Mouse (Mus musculus) frontal cortex, adult 2 months (tissue): ENCODE measurements around the gene Dnm1. TPM values are rescaled to one million over a fixed set of nuclear protein-coding genes. Genes with fewer than 3 reads are reported as not detected.

Source experiments
- DNase-seq, 2 experiments: peaks; one replicate each; pipeline ENCODE4 v3.0.0; 2022; ENCODE audit warnings: low spot score in 1 of 2; ENCODE audit errors: extremely low spot score in 1 of 2
- polyA plus RNA-seq: library from polyadenylated mRNA; depleted of rRNA; stranded (reverse); fragments of >200 nt; gene quantifications from 2 replicates; pipeline ENCODE4 v1.2.3, GENCODE M21; 2012; rRNA removed

The Dnm1 gene
- polyA plus RNA-seq, 1 experiment = 1,302 TPM

- DNase-seq = no peak
These were observed 64.7 kb downstream of the Dnm1 start for GRCm38 (mm10) chr2:32288371-32288931.

GRCm38 (mm10) chr2:32287923-32288367 is 65.2 kb downstream of the Dnm1 start, which contains the start of gene Swi5:
Swi5 (minus strand) TSS chr2:32288075.
- peak; percentile 94 to 97 for DNase-seq

- no peak for DNase-seq
These were observed 65.8 kb downstream of the Dnm1 start, which contains the start of gene Golga2 for GRCm38 (mm10) chr2:32287334-32287840. Golga2 (plus strand) TSS chr2:32287384.

GRCm38 (mm10) chr2:32283986-32284385 is 69.2 kb downstream of the Dnm1 start:
- no peak for DNase-seq

GRCm38 (mm10) chr2:32282727-32283126 is 70.4 kb downstream of the Dnm1 start:
- peak in 1 of 2 experiments; percentile 70 for DNase-seq

GRCm38 (mm10) chr2:32282289-32282688 is 70.8 kb downstream of the Dnm1 start:
- no peak for DNase-seq

GRCm38 (mm10) chr2:32275823-32276222 is 77.3 kb downstream of the Dnm1 start:
- DNase-seq = no peak

- DNase-seq = peak in 1 of 2 experiments; percentile 56
These were observed 92.5 kb downstream of the Dnm1 start for GRCm38 (mm10) chr2:32260635-32261034.

GRCm38 (mm10) chr2:32259657-32260417 is 93.3 kb downstream of the Dnm1 start, which contains the start of gene Uck1:
Uck1 (minus strand) TSS chr2:32260159.
- DNase-seq = peak; percentile 80 to 92

- no peak for DNase-seq
These were observed 94.1 kb downstream of the Dnm1 start for GRCm38 (mm10) chr2:32258887-32259533.

Other genes with a start within 250 kb of the Dnm1 start
- gene Prrc2b, start 202.3 kb downstream of the Dnm1 start, polyA plus RNA-seq = 106 and 118 TPM in 2 replicates
- gene Pomt1, start 116.7 kb downstream of the Dnm1 start, polyA plus RNA-seq = 20.4 and 21.6 TPM in 2 replicates
- 69.5 and 72.7 TPM in 2 replicates for gene Uck1, start 93.2 kb downstream of the Dnm1 start, polyA plus RNA-seq
- 59.2 and 66.6 TPM in 2 replicates for gene Golga2, start 66.0 kb downstream of the Dnm1 start, polyA plus RNA-seq
- 267 and 274 TPM in 2 replicates for gene Swi5, start 65.3 kb downstream of the Dnm1 start, polyA plus RNA-seq
- gene Ciz1, start 1.0 kb downstream of the Dnm1 start, polyA plus RNA-seq = 164 and 170 TPM in 2 replicates
- gene 1110008P14Rik, start 28.6 kb upstream of the Dnm1 start, polyA plus RNA-seq = 396 and 571 TPM in 2 replicates
- 0.18 and 0.80 TPM in 2 replicates for gene Lcn2, start 34.9 kb upstream of the Dnm1 start, polyA plus RNA-seq
- 53.2 and 59.4 TPM in 2 replicates for gene Ptges2, start 42.6 kb upstream of the Dnm1 start, polyA plus RNA-seq
- 3.1 and 3.2 TPM in 2 replicates for gene Naif1, start 97.1 kb upstream of the Dnm1 start, polyA plus RNA-seq
- gene Slc25a25, start 98.1 kb upstream of the Dnm1 start, polyA plus RNA-seq = 44.3 and 49.9 TPM in 2 replicates
- 34.3 and 41.8 TPM in 2 replicates for gene Fam102a, start 182.0 kb upstream of the Dnm1 start, polyA plus RNA-seq
- 145 and 160 TPM in 2 replicates for gene Dpm2, start 217.5 kb upstream of the Dnm1 start, polyA plus RNA-seq
- gene Pip5kl1, start 221.5 kb upstream of the Dnm1 start, polyA plus RNA-seq = 22.7 and 23.6 TPM in 2 replicates
- gene 9430097D07Rik, start 222.3 kb upstream of the Dnm1 start, polyA plus RNA-seq = 0.38 and 0.46 TPM in 2 replicates
- gene St6galnac4, start 233.8 kb upstream of the Dnm1 start, polyA plus RNA-seq = 32.4 and 34.4 TPM in 2 replicates
- 98.8 and 112 TPM in 2 replicates for gene St6galnac6, start 246.4 kb upstream of the Dnm1 start, polyA plus RNA-seq